Comparison of ENCODE assay signal across 9 mouse cellular contexts in the genomic region with DNA sequence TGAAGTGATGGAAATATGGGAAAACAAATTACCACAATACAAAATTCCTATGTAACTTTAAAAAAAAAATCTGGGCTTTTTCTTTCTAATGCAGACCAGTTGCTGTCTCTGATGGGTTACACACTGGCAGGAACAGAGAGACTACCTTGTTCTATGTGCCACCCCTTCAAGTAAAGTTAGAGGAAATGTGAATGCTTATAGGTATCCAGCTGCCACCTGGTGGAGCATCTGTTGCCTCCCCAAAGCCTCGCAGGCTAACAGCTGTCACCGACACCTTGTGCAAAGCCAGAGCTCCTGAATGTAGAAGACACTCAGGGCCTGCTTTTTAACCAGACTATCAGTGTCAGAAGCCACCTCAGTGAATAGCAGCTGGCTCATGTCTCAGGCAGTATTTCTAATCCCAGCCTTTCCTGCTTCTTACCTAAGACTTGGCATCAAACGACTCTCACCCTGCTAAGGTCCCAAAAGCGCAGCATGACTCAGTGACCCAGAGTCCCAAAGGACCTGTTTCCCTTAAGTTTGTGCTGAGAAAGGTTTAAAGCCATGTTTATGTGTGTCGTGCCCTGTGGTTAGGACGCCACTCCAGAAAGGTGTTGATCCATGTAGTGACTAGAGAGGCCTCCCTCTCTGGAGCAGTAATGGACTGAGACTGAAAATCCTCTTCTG.
DNase-seq lines count a peak whose midpoint lies in the region; ATAC-seq and TF ChIP-seq lines count a peak whose summit lies in the region.
"Had no signal": no experiment of that assay in that cellular context is flagged by ENCODE, and none has a peak within 500 bp of the region (broad histone marks: within the 10 kb centered on the region; RNA-seq: fewer than 3 reads in every experiment).

No protein-coding gene starts in this region.

- TF ChIP-seq EP300 in stomach, postnatal 0 days (optimal IDR thresholded peaks at IDR 0.05), result no peak

- 78% methylated on average over 6 of the region's 6 CpGs for WGBS in hindbrain, postnatal 0 days
- WGBS in hindbrain, embryonic 11.5 days, result 75% methylated on average over 6 of the region's 6 CpGs
- 50% methylated on average over 6 of the region's 6 CpGs for WGBS in heart, embryonic 15.5 days
- WGBS in stomach, postnatal 0 days, result 54% methylated on average over 6 of the region's 6 CpGs

- 0 out of 2 replicates have a peak, but pooled peaks have one; percentile 5 for ATAC-seq in hindbrain, postnatal 0 days
- ATAC-seq in hindbrain, embryonic 11.5 days (ENCODE audit: low FRiP score), result no peak
- ATAC-seq in heart, embryonic 15.5 days (replicated peaks; ENCODE audit: insufficient number of reproducible peaks, insufficient read depth, low FRiP score, low read depth), result no peak
- ATAC-seq in stomach, postnatal 0 days (ENCODE audit: low FRiP score, low TSS enrichment), result no peak
- ATAC-seq: inflammation-experienced regulatory T-cells, adult 6 months had no signal

- no peak overlapping the region for H3K27ac ChIP-seq in hindbrain, postnatal 0 days
- H3K27ac ChIP-seq in hindbrain, embryonic 11.5 days (ENCODE audit: low read depth, low read length), result no peak overlapping the region
- peak overlapping the region; percentile 49 for H3K27ac ChIP-seq in heart, embryonic 15.5 days
- H3K27ac ChIP-seq in stomach, postnatal 0 days (replicated peaks), result no peak overlapping the region

- H3K9ac ChIP-seq in hindbrain, postnatal 0 days (replicated peaks; ENCODE audit: low read length), result no peak overlapping the region
- no peak overlapping the region for H3K9ac ChIP-seq in hindbrain, embryonic 11.5 days (ENCODE audit: low read depth, low read length)
- no peak overlapping the region for H3K9ac ChIP-seq in heart, embryonic 15.5 days
- H3K9ac ChIP-seq in stomach, postnatal 0 days (ENCODE audit: low read length), result no peak overlapping the region

- no peak overlapping the region for H3K4me3 ChIP-seq in hindbrain, postnatal 0 days (ENCODE audit: low read length)
- H3K4me3 ChIP-seq in hindbrain, embryonic 11.5 days (ENCODE audit: low read depth, low read length), result no peak overlapping the region
- no peak overlapping the region for H3K4me3 ChIP-seq in heart, embryonic 15.5 days
- no peak overlapping the region for H3K4me3 ChIP-seq in stomach, postnatal 0 days (ENCODE audit: low read depth, low read length)

- H3K36me3 ChIP-seq in hindbrain, postnatal 0 days (ENCODE audit: insufficient read depth, low read length), result no peaks in the 10 kb centered on the region
- no peaks in the 10 kb centered on the region for H3K36me3 ChIP-seq in hindbrain, embryonic 11.5 days (ENCODE audit: control insufficient read depth, insufficient read depth, low read length)
- H3K36me3 ChIP-seq in heart, embryonic 15.5 days, result no peaks in the 10 kb centered on the region
- H3K36me3 ChIP-seq in stomach, postnatal 0 days (ENCODE audit: control insufficient read depth, insufficient read depth, low read length), result no peaks in the 10 kb centered on the region

- no peak overlapping the region for H3K4me2 ChIP-seq in hindbrain, postnatal 0 days (ENCODE audit: low read depth, low read length)
- no peak overlapping the region for H3K4me2 ChIP-seq in hindbrain, embryonic 11.5 days (replicated peaks; ENCODE audit: low read depth, low read length)
- no peak overlapping the region for H3K4me2 ChIP-seq in heart, embryonic 15.5 days
- H3K4me2 ChIP-seq in stomach, postnatal 0 days (replicated peaks; ENCODE audit: low read depth), result no peak overlapping the region

- no peaks in the 10 kb centered on the region for H3K9me3 ChIP-seq in hindbrain, postnatal 0 days (ENCODE audit: low read length)
- H3K9me3 ChIP-seq in hindbrain, embryonic 11.5 days (ENCODE audit: control insufficient read depth, low read length), result no peaks in the 10 kb centered on the region
- no peaks in the 10 kb centered on the region for H3K9me3 ChIP-seq in heart, embryonic 15.5 days (replicated peaks)
- no peaks in the 10 kb centered on the region for H3K9me3 ChIP-seq in stomach, postnatal 0 days (ENCODE audit: control insufficient read depth, low read length)

- peak; percentile 49 for TF ChIP-seq CTCF in hindbrain, postnatal 0 days (IDR thresholded peaks at IDR 0.05; ENCODE audit: low read depth)
- TF ChIP-seq CTCF in stomach, postnatal 0 days (IDR thresholded peaks at IDR 0.05; ENCODE audit: low read depth), result peak; percentile 49

- H3K27me3 ChIP-seq in hindbrain, postnatal 0 days (ENCODE audit: insufficient read depth, low read length), result no peaks in the 10 kb centered on the region
- H3K27me3 ChIP-seq in hindbrain, embryonic 11.5 days (ENCODE audit: control insufficient read depth, insufficient read depth, low read length), result no peaks in the 10 kb centered on the region
- no peaks in the 10 kb centered on the region for H3K27me3 ChIP-seq in heart, embryonic 15.5 days
- H3K27me3 ChIP-seq in stomach, postnatal 0 days (ENCODE audit: control insufficient read depth, insufficient read depth, low read length), result no peaks in the 10 kb centered on the region

- H3K4me1 ChIP-seq in hindbrain, postnatal 0 days (ENCODE audit: insufficient read depth, low read length), result no peaks in the 10 kb centered on the region
- no peaks in the 10 kb centered on the region for H3K4me1 ChIP-seq in hindbrain, embryonic 11.5 days (replicated peaks; ENCODE audit: control insufficient read depth, insufficient read depth, low read length)
- peaks cover 18% of the 10 kb centered on the region for H3K4me1 ChIP-seq in heart, embryonic 15.5 days (replicated peaks)
- H3K4me1 ChIP-seq in stomach, postnatal 0 days (replicated peaks; ENCODE audit: control insufficient read depth, insufficient read depth), result no peaks in the 10 kb centered on the region

- peak; percentile 47 for DNase-seq in hindbrain, postnatal 0 days (ENCODE audit: low spot score)
- no peak for DNase-seq in hindbrain, embryonic 11.5 days (ENCODE audit: low spot score)
- peak; percentile 13 for DNase-seq in right cerebral cortex, postnatal 14 days
- DNase-seq in right cerebral cortex, postnatal 4 days, result no peak
- DNase-seq in stomach, postnatal 0 days (ENCODE audit: low spot score), result no peak
- DNase-seq in yolk sac, embryonic 10.5 days (ENCODE audit: low spot score), result no peak
- DNase-seq: cerebellum, adult 18-20 months had no signal

Comparison
In these comparisons a context has a peak if more than half of its experiments do, and no peak if none do; other contexts are left out.
1. DNase-seq: peak in hindbrain, postnatal 0 days (single experiment) and right cerebral cortex, postnatal 14 days (single experiment); none in hindbrain, embryonic 11.5 days (single experiment), right cerebral cortex, postnatal 4 days (single experiment), stomach, postnatal 0 days (single experiment) and yolk sac, embryonic 10.5 days (single experiment).